Mouse (Mus musculus) common myeloid progenitor, adult 5-6 weeks (primary cell): ENCODE measurements around the gene Thada. TPM values are rescaled to one million over a fixed set of nuclear protein-coding genes. Genes with fewer than 3 reads are reported as not detected.

Experiments used
- ATAC-seq: replicated peaks from 2 replicates; pipeline ENCODE4 v1.8.0; 2016; ENCODE audit warnings: low read depth, mild to moderate bottlenecking, moderate TSS enrichment, inconsistent platforms; ENCODE audit not compliant: poor library complexity, severe bottlenecking
- total RNA-seq: library from RNA; stranded (forward); fragments of 200-1000, 187-1606 nt; gene quantifications from 2 replicates; pipeline ENCODE4 v1.2.3, GENCODE M21; 2017

Gene Thada
- total RNA-seq, 1 experiment from 2014 or later: 40.6 TPM

DNA sequence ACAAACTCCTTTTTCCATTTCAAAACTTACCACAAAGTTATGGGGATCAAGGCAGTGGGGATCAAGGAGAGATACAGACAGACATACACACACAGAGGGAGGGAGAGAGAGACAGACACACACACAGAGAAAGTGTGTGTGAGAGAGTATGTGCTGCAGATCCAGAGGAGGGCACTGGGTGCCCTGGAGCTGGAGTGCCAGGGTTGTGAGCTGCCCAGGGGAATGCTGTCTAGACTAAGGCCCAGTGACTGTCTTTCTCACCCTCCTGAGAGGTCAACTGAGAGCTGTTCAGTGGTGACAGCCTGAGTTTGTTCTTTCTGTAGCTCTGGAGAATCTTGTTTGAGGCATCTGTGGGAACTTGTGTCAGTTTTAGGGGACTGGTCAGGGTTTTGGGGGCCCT, 269.7 kb downstream of the Thada start:
- ATAC-seq: no peak

DNA sequence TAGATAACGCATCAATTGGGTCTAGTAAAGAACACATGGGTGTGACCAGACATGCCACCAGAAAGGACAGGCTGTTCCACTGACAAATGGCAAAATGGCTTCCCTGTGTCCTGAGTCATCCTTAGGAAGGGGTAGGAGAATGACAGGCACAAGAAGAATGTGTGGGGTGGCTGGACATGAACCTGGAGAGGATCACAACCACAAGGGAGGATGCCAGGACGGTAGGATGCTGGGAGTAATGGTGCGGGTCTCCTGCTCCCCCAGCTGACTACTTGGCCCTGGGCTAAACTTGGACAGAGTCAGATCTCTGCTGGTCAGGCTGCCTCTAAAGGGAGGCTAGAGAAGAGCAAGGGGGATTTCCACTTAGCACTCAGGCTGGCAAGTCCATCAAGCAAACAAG, 270.2 kb downstream of the Thada start:
- ATAC-seq: no peak

DNA sequence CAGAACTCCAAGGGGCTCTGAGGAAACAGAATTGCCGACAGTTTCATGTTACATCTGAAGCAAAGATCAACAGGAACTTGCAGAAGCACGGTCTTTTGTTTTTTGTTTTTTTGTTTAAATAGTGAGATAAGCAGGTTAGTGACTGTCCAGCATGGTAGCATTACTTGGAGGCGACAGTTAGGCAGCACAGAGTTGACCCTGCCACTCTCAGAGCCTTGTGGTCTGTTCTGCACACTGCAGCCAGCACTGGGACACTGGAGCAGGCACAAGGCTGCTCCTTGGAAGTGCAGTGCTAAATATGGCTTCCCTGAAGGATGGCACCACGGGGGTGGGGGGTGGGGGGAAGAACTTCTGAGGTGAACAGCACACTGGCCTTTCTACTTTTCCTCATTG, 271.0 kb downstream of the Thada start:
- no peak for ATAC-seq

DNA sequence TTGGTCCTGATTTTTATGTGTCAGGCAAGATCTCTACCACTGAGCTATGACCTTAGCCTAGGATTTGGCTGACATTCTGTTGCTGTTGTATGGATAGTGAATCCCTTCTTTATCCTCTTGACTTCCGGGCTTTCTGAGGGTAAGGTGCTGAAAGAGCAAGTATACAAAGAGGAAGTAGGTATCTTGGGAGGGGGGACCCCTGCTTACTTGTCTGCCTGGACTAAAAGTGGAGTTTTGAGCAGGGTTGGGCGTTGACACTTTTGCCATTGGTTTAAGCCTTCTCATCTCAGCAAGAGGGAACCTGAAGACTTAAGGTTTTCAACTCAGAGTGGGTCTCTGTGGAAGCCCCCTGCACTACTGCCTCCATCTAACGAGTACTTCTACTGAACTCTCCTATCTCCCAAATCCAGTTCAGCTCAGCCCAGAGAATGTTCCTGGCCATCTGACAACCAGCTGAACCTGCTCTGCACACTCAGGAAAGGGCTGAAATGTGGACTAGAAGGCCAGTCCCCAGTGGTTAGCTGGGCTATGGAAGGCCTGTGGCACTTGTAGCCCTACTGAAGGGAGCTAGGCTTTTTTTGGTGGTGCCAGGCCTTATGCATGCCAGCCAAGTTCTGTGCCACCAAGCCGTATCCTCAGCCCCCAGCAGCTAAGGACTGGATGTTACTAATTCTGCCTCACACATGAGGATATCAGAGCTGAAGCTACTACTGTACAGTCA, 271.6 kb downstream of the Thada start:
- no peak for ATAC-seq

DNA sequence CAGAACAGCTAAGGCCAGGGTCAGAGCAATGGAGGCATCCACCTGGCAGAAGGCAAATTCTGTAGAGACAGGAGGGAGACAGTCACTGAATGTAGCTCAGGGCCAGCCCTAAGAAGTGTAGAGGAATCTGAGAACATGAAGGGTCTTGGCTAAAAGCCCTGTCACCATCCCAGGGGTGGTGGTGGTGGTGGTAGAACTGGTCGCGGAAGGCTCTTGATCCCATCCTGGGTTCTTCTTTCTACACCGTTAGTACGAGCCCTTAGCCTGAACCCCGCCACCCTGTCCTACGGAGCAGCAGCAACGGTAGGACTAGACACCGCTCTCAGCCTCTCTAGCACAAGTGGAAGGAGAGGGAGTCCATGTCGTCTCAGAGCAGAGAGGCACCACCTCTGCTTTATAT, 272.6 kb downstream of the Thada start:
- no peak for ATAC-seq

DNA sequence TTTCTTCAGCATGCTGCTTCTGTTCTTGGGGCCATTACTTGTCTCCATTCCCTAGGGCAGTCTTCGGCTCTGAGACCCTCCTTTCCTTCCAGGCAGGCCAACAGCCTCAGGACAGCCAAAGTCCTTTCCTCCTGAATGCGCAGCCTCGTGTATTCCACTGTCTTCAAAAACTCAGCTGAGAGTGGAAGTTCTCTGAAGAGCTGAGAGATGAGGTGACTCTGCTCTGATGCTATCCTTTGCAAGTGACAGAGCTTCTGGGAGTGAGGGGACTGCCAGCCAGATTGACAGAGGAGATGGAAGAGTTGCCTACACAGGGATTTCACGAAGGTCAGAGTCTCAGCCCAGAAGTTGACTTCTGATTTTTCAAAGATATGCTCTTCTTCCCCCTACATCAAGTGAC, 274.1 kb downstream of the Thada start:
- ATAC-seq: no peak

DNA sequence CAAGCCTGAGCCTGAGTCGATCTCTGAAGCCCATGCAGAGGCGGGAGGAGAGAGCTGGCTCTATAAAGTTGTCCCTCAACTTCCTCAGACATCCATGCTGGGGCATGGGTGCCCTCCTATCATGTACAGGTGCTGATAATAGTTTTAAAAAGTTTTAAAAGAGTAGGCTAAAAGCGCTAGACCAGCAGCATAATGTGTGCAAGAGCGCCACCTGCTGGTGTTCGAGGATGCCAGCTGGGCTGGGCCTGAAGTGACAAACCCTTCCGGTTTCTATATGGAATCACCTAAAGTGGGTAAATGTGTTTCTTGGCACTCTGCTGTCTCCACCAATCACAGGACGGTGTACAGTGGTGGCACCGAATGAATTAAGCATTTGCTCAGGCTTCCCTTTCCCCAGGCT, 275.1 kb downstream of the Thada start:
- peak; percentile 9; the same call in 1 of the 2 replicates for ATAC-seq

DNA sequence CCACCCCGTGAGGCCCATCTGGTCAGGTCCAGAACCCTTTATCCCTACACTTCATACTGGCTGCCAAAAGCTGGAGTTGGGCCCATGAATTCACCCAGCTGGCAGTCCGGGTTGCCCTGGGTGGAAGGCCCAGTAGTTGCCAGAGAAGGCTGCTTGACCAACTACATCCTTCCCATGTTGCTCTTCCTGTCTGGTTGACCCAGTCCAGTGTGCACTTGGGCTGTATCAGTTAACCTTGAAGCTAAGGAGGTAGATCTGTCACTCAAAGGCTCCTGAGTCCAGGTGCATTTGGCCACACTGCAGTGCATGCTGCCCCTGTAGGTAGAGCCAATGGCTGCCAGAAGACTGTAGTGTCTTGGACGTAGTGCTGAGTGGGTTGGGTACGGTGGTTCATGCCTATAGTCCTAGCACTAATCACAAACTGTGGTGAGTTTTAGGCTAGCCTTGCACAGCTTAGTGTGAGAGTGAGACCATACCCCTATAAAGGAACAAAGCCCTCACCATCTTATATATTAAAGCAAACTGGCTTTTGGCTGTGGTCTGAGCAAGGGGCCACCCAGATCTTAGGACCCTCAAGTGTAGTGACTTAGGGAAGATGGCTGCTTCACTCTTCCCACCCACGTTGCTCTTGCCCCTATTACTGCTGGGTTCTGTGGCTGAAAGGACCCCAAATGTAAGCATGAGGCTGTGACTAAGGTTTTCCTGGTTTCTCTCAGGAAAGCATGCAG, 276.7 kb downstream of the Thada start:
- ATAC-seq: no peak

DNA sequence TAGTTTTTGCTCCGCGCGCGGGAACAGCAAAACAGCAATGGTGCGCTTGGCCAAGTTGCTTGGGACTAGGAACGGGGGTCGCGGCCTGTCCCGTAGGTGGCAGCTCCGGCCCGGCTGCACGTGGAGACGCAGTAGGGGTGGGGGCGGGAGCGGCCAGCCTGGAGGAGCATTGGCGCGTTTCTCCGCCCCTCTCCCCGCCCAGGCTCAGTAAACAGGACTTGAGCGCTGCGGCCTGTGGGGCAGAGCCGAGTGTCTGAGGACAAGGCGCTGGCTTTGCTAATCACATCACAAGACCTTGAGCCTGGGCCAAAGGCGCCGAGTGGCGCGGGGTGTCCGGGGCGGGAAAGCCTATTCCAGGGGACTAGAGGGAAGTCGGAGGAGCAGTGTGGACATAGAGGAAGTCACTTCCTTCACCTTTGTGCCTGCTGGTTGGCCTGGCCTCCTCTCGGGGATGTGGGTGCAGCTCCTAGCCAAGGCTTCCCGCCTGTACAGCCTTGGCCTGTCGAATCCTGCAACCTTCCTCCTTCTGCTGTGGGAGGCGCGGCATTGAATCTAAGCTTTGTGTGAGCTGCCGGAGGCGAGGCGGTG, 277.5 kb downstream of the Thada start:
- ATAC-seq: peak; percentile 27

DNA sequence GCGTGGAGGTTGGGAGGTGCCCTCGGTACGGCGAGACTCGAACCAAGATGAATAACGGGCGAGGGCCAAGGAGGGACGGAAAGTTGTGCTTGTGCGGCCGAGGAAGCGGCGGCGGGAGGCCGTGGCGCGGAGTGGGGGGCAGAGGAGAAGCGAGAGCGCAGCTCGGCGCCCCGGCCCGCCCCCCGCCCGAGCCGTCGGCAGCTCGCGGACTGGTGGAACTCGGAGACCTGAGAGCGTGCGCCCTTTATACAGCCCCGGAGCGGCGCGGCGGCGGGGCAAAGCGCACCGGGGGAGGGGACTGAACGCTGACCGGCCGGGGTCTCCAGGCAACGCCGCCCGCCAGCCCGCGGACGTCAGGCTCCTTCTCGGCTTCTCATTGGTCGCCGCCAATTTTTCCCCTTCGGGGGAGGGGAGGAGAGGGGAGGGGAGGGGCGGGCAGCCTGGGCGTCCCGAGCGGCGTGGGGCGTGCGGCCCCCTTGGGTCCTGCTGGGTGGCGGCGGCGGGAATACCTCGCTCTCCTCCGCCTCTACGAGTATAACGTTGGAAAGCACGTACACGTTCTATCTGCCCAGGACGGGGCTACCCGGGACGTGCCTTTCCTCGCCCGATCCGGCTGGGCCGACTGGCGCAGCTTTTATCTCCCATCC, 278.2 kb downstream of the Thada start, which contains the start of gene Zfp36l2:
Zfp36l2 (minus strand) TSS at position 221 of the 647 bp plus-strand sequence.
- ATAC-seq: peak; percentile 40

DNA sequence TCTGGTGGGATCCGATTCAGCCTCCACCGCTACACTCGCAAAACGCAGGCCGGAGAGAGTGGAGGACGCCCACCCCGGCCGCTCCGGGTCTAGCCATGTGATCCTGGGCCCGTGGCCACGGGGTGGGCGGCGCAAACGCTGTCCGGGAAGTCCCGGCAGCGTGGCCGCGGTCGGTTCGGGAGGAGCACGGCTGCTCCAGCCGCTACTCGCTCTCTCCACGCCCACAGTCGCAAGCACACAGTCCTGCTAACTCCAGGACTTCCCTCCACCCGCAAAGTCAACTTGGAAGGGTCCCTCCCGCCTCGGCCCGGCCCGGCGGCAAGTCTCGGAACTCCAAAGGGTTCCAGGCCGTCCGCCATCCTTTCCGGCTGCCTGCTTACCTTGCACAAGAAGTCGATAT, 278.7 kb downstream of the Thada start:
- ATAC-seq: peak; percentile 31

DNA sequence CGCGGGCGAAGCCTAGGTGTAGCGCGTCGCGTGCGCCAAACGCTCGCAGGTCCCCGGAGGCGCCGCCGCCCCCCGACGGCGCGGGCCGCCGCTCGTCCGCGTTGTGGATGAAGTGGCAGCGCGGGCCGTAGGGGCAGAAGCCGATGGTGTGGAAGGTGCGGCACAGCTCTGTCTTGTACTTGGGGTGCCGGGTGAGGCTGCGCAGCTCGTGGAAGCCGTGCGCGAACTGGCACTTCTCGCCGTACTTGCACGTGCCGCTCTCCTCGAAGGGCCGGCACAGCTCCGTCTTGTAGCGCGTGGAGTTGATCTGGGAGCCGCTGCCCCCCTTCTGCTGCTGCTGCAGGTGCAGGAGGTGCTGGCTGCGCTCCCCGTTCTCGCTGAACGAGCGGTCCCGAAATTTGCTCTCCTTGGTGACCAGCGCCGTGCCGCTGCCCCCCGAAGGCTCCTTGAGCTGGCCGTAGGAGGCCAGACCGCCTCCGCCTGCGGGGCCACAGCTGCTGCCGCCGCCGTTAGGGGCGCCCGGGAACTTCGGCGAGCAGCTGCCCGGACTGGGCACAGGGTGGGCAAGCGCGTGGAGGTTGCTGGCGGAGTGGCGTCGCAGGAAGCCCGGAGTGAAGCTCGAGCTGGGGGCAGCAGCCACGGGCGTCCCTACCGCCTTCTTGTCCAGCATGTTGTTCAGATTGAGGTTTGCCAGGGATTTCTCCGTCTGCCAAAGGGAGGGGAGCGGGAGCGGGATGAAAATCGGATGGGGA, 279.4 kb downstream of the Thada start:
- no peak for ATAC-seq

DNA sequence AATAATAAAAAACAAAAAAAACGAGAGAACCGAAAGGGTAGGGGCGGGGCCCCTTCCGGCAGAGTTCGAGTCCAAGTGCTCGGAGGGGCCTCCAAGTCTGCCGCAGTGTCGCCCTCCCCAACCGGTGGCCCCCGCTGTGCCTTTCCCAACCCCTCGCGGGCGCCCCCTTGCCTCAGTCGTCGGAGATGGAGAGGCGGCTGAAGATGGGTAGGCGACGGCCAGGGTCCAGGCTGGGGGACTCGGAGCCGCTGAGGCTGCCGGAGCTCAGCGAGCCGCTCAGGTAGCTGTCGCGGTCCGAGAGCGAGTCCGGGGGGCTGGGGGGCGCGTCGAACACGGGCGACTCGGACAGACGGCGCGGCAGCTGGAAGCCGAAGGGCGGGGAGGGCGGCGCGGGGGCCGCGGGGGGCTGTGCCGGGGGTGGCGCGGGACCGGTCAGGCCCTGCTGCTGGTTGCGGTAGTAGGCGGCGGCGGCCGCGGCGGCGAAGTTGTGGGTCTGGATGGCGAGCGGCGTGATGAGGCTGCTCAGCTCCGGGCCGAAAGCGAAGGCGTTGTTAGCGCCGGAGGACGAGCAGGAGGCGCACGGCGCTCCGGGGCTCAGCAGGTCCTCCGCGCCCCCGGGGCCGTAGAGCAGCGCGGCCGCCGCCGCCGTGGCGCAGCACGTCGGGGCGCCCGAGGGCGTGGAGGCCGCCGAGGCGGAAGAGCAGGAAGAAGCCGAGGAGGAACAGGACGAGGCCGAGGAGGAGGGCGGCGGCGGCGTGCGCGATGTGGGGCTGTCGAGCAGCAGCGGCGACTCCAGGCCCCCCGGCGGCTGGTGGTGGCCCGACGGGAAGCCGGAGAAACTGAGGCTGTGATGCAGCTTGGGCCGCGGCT, 280.2 kb downstream of the Thada start:
- no peak for ATAC-seq

DNA sequence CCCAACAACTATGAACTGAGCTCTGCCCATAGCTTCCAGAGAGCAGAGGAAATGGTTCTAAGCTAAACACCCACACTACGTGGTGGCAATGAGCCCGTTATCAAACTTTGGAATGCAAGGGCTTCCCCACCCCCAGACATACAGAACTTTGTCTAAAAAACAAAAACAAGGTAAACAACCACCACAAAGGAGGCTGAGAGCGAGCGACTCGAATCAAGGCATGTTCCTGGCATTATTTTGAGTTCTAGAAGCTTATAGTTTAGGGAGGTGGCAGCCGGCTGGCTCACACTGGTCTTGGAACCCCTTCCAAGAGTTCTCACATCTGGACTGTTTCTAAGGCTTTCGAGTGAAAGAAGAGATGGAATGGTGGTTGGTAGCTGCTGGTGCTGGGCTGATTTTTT, 281.0 kb downstream of the Thada start:
- ATAC-seq: no peak

DNA sequence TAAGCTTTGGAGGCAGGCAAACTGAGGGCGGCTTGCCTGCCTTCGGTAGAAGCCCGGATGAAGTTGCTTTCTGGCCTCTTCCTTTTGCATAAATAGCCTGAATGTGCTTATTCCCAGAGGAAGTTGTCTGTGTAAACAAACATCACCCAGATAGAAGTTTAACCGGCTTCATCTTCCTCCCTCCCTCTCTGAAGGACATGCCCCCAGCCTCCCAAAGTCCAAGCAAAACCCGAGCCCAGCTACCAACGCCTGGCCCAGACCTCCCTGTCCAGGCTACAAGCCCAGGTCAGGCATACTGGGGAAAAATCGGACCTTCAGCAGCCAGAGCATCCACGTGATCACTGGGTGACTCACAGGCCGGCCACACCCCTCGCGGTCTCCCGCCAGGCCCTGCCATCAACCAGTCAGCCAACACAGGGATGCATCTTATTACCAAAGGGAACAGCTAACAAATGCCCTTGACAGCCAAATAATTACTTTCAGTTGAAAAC, 282.7 kb downstream of the Thada start:
- no peak for ATAC-seq

DNA sequence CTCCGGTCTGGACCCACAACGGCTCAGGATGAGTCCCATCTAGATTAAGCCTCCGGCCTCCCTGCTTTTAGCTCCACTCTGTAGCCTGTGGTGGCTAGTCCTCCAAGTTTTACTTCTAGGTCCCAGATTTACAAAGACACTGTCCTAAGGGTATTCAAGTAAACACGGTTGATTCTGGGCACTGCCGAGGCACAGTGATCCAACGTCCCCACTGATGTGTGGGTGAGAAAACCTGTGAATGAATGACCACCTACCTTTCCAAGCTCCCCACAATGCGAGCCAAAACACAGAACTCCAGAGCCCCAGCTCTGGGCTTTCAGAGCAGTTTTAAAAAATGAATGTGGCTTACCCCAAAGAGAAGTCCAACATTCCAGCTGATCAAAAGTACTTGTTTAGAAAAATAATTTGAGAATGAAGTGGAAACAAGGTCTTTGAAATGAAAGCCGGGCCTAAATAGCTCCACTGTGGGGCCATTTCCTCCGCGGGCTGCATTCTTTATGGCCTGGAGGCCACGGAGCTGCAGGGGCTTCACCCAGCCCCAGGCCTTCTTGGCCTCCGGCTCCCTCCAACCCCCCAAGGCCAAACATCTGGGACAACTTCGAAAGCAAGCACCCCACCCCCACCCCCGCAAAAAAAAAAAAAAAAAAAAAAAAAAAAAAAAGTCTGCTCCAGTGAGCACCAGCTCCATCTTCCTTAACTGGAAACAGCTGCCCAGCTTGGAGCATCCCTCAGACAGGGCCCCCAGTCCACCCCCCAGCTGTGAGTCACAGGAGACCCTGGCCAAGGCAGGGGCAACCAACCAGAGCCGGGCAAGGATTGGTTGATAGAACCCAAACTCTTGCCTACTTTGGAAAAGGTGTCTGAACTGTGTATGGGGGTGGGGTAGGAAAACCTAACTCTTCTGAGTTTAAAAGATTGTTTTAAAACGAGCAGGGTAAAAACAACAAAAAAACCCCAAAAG, 283.4 kb downstream of the Thada start:
- no peak for ATAC-seq

DNA sequence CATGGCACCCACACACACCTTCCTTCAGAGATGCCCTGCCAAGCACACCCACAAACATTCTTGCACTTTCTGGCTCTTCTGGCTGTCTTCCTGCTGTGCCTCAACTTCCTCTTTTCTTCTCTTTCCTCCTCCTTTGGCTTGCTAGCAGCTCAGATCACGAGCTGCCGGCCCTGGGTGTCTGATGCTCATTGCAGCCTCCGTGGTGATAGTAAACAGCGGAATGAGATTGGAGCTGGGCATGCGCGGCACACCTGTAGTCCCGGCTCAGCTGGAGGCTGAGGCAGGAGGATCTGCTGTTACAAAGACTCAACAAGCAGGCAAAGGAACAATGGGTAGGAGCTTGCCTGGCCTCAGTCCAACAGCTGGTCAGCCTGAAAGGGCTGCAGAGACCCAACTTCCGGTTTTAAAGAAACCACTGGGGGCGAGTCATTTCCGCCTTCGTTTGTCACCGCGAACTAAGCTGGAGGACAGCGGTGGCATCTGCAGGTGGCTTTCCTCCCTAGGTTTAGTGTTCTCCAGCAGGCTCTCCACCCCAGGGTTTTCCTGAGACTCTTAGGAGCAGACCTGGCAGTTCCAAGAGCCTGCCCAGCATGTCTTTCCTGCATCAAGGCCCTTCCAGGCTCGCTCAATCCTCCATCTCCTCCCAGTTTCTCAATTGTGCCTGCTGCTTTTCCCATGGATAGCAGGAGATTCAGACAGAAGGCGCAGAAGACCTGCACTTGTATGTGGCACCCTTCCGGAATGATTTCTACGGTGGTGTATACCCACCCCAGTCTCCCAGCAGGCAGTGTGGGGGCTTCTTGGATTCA, 284.3 kb downstream of the Thada start:
- ATAC-seq: peak; percentile 26
